Mouse (Mus musculus): ENCODE data around the gene Hspa1b.
A peak's percentile ranks its signal among the peaks of the same experiment; 100 is the strongest.
"Not testable (repeated sequence)": the region's sequence is repeated elsewhere in the genome, so short reads cannot be mapped to it uniquely, and the experiment has no call there.

Hspa1b gene

GRCm38 (mm10) chr17:34981690-34982180 is 22.7 kb upstream of the Hspa1b start, which contains the start of gene Lsm2:
TSS of gene Lsm2 (plus strand) at chr17:34981862.
- DNase-seq (ENCODE audit: low read depth, low spot score): peak; percentile 87

- DNase-seq (ENCODE audit: low read depth, low spot score): no peak
These were observed 21.6 kb upstream of the Hspa1b start for GRCm38 (mm10) chr17:34980655-34981054.

- DNase-seq (ENCODE audit: low read depth, low spot score): no peak
These were observed 20.6 kb upstream of the Hspa1b start for GRCm38 (mm10) chr17:34979631-34980030.

- DNase-seq (ENCODE audit: low read depth, low spot score): no peak
These were observed 19.2 kb upstream of the Hspa1b start for GRCm38 (mm10) chr17:34978239-34978638.

GRCm38 (mm10) chr17:34977000-34977399 is 18.0 kb upstream of the Hspa1b start:
- DNase-seq (ENCODE audit: low read depth, low spot score): no peak

- DNase-seq (ENCODE audit: low read depth, low spot score): no peak
These were observed 16.8 kb upstream of the Hspa1b start for GRCm38 (mm10) chr17:34975581-34976492.

GRCm38 (mm10) chr17:34972069-34972749 is 13.2 kb upstream of the Hspa1b start, which contains the start of the genes Hspa1a and Hspa1l:
TSS of gene Hspa1a (minus strand) at chr17:34972156.
TSS of gene Hspa1l (plus strand) at chr17:34972703.
- peak; percentile 46 for DNase-seq (ENCODE audit: low read depth, low spot score)

GRCm38 (mm10) chr17:34971694-34972068 is 12.6 kb upstream of the Hspa1b start:
- not testable (repeated sequence) for DNase-seq (ENCODE audit: low read depth, low spot score)

- not testable (repeated sequence) for DNase-seq (ENCODE audit: low read depth, low spot score)
These were observed 11.8 kb upstream of the Hspa1b start for GRCm38 (mm10) chr17:34970850-34971249.

GRCm38 (mm10) chr17:34969822-34970221 is 10.8 kb upstream of the Hspa1b start, which contains the start of gene Gm20481:
TSS of gene Gm20481 (plus strand) at chr17:34969912.
- not testable (repeated sequence) for DNase-seq (ENCODE audit: low read depth, low spot score)

GRCm38 (mm10) chr17:34965627-34966026 is 6.6 kb upstream of the Hspa1b start:
- DNase-seq (ENCODE audit: low read depth, low spot score): no peak

GRCm38 (mm10) chr17:34964640-34965049 is 5.6 kb upstream of the Hspa1b start:
- DNase-seq (ENCODE audit: low read depth, low spot score): no peak

GRCm38 (mm10) chr17:34962841-34963240 is 3.8 kb upstream of the Hspa1b start:
- no peak for DNase-seq (ENCODE audit: low read depth, low spot score)

GRCm38 (mm10) chr17:34962125-34962524 is 3.1 kb upstream of the Hspa1b start:
- no peak for DNase-seq (ENCODE audit: low read depth, low spot score)

GRCm38 (mm10) chr17:34960702-34961493 is 1.9 kb upstream of the Hspa1b start:
- no peak for DNase-seq (ENCODE audit: low read depth, low spot score)

GRCm38 (mm10) chr17:34959881-34960515 is 960 bp upstream of the Hspa1b start:
- no peak for DNase-seq (ENCODE audit: low read depth, low spot score)

GRCm38 (mm10) chr17:34958734-34959129 is 306 bp downstream of the Hspa1b start:
- DNase-seq (ENCODE audit: low read depth, low spot score): not testable (repeated sequence)

- not testable (repeated sequence) for DNase-seq (ENCODE audit: low read depth, low spot score)
These were observed 1.1 kb downstream of the Hspa1b start for GRCm38 (mm10) chr17:34957966-34958365.

- DNase-seq (ENCODE audit: low read depth, low spot score): not testable (repeated sequence)
These were observed 1.7 kb downstream of the Hspa1b start for GRCm38 (mm10) chr17:34957291-34957690.

- no peak for DNase-seq (ENCODE audit: low read depth, low spot score)
These were observed 2.7 kb downstream of the Hspa1b start for GRCm38 (mm10) chr17:34956340-34956739.

GRCm38 (mm10) chr17:34955884-34956283 is 3.2 kb downstream of the Hspa1b start:
- DNase-seq (ENCODE audit: low read depth, low spot score): no peak
